Mouse (Mus musculus) lung, postnatal 36 days (tissue): ENCODE data around the gene Fcer1g.

Source experiments
- DNase-seq: peaks from one replicate; pipeline ENCODE4 v3.0.0; 2022; ENCODE audit warnings: mixed read lengths

Gene Fcer1g

GRCm38 (mm10) chr1:171183620-171184019 lies 50.5 kb downstream of the Fcer1g start:
- DNase-seq, result peak; percentile 44

GRCm38 (mm10) chr1:171183025-171183424 lies 51.1 kb downstream of the Fcer1g start:
- DNase-seq, result no peak
